Mouse (Mus musculus) midbrain, postnatal 0 days (tissue): ENCODE data around the gene Slc4a4. TPM values are rescaled to one million over a fixed set of nuclear protein-coding genes. Genes with fewer than 3 reads are reported as not detected.
A peak's percentile ranks its signal among the peaks of the same experiment; 100 is the strongest.

Experiments used
- ATAC-seq: fragments of 200-750 bp; cut with Nextera tagmentation; 2 replicates; pipeline ENCODE4 v1.8.0; 2017; ENCODE audit warnings: moderate number of reproducible peaks, mild to moderate bottlenecking, moderate TSS enrichment, moderate library complexity; ENCODE audit not compliant: low FRiP score
- DNase-seq: peaks from one replicate; pipeline ENCODE4 v3.0.0-alpha.2; 2015; ENCODE audit warnings: low spot score
- H3K27ac ChIP-seq: fragments of 300-500 bp; sonication (generic); 2 replicates; pipeline ENCODE4 v1.5.1; 2014; ENCODE audit warnings: low read depth, mild to moderate bottlenecking, low read length, mixed read lengths
- H3K27me3 ChIP-seq: fragments of 300-500 bp; sonication (generic); 2 replicates; pipeline ENCODE4 v1.6.1; 2014; ENCODE audit warnings: low read length, control low read depth, mixed read lengths; ENCODE audit not compliant: insufficient read depth
- H3K36me3 ChIP-seq: fragments of 300-500 bp; sonication (generic); 2 replicates; pipeline ENCODE4 v1.6.1; 2014; ENCODE audit warnings: low read length, control low read depth, mixed read lengths; ENCODE audit not compliant: insufficient read depth
- H3K4me1 ChIP-seq: fragments of 300-500 bp; sonication (generic); 2 replicates; pipeline ENCODE4 v1.6.1; 2014; ENCODE audit warnings: mild to moderate bottlenecking, control low read depth, antibody characterized with exemption, low read length, mixed read lengths; ENCODE audit not compliant: insufficient read depth
- H3K4me2 ChIP-seq: fragments of 300-500 bp; sonication (generic); 2 replicates; pipeline ENCODE4 v1.6.1; 2014; ENCODE audit warnings: low read depth, mild to moderate bottlenecking, low read length, mixed read lengths; ENCODE audit not compliant: poor library complexity, severe bottlenecking
- H3K4me3 ChIP-seq: fragments of 300-500 bp; sonication (generic); 2 replicates; pipeline ENCODE4 v1.5.1; 2014; ENCODE audit warnings: low read depth, mild to moderate bottlenecking, low read length, moderate library complexity
- H3K9ac ChIP-seq: fragments of 300-500 bp; sonication (generic); replicated peaks from 2 replicates; pipeline ENCODE4 v1.6.1; 2014; ENCODE audit warnings: mild to moderate bottlenecking, low read length, moderate library complexity, mixed read lengths; ENCODE audit not compliant: poor library complexity, severe bottlenecking
- H3K9me3 ChIP-seq: fragments of 300-500 bp; sonication (generic); 2 replicates; pipeline ENCODE4 v1.6.1; 2016; ENCODE audit warnings: low read length, control low read depth
- CTCF ChIP-seq: IDR thresholded peaks from 2 replicates; pipeline ENCODE4 v1.5.1; 2016; ENCODE audit warnings: antibody characterized with exemption, mild to moderate bottlenecking
- WGBS: fragments of 180-500 bp; shearing (Covaris S2); extraction: QIAGEN DNeasy Blood & Tissue Kit; methylation state at CpG from one replicate; pipeline ENCODE4 v1.1.7; 2014; 5-methylcytosine and 5-hydroxymethylcytosine counted together
- polyA plus RNA-seq: library from polyadenylated mRNA; unstranded; fragments of >200 nt; fragmentation: Nextera tagmentation; extraction: Ambion mirVana; gene quantifications from 2 replicates; pipeline ENCODE4 v1.2.1, GENCODE M21; 2015
- total RNA-seq: library from RNA; depleted of rRNA; stranded (reverse); fragments of >200 nt; gene quantifications from 2 replicates; pipeline ENCODE4 v1.2.3, GENCODE M21; 2014

Slc4a4 gene
- total and polyA plus RNA-seq, 2 experiments from 2014 or later = 17.4 to 57.3 TPM

DNA sequence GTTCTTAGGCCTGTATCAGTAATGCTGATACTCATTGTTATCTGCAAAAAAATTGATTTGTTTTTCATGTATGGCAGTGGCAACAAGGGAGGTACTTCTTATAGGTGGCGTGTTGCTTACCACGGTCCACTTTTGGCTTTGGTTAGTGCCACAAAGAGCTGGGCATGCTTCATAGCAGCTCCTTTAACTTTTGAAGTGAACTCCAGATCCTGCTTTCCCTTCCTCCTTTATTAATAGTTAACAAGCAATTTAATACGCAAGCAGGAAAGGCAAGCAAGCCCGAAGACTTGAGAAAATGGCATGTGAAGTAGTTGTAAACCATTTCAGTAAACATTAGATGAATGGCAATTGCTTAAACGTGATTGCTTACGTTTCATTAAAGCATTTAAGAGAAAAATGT is 113.2 kb downstream of the Slc4a4 start:
- no peak overlapping the region for H3K4me3 ChIP-seq
- 0 out of 2 replicates have a peak, but pooled peaks cover 2% of the 10 kb centered on the region for H3K9me3 ChIP-seq
- TF ChIP-seq CTCF = no peak
- DNase-seq (no peak), ATAC-seq (no peak)
- no peaks in the 10 kb centered on the region for H3K36me3 ChIP-seq
- H3K4me1 ChIP-seq = no peaks in the 10 kb centered on the region
- 95% methylated on average over 6 of the region's 6 CpGs for WGBS
- H3K27me3 ChIP-seq = no peaks in the 10 kb centered on the region
- no peak overlapping the region for H3K4me2 ChIP-seq
- H3K9ac ChIP-seq = no peak overlapping the region
- no peak overlapping the region for H3K27ac ChIP-seq

DNA sequence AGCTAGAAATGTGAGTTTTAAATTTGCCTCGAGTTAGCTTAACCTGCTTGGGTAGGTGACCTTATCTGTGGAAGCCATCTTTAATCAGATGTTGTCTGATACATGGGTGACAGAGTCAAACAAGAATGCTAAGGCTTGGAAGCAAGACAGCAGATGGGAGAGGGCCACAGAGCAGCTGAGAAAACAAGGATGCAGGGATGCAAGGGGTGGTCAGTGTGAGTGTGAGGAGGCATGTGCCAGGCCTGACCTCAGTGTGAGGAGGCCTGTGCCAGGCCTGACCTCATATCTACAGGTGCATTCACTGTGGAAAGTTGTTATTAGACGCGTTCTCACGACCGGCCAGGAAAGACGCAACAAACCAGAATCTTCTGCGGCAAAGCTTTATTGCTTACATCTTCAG is 114.0 kb downstream of the Slc4a4 start:
- H3K4me1 ChIP-seq = no peaks in the 10 kb centered on the region
- ATAC-seq (no peak), DNase-seq (no peak)
- H3K27me3 ChIP-seq = no peaks in the 10 kb centered on the region
- H3K9me3 ChIP-seq = 0 out of 2 replicates have a peak, but pooled peaks cover 2% of the 10 kb centered on the region
- 97% methylated on average over 7 of the region's 7 CpGs for WGBS
- H3K4me2 ChIP-seq = no peak overlapping the region
- no peaks in the 10 kb centered on the region for H3K36me3 ChIP-seq
- no peak overlapping the region for H3K9ac ChIP-seq
- no peak for TF ChIP-seq CTCF
- no peak overlapping the region for H3K27ac ChIP-seq
- no peak overlapping the region for H3K4me3 ChIP-seq

DNA sequence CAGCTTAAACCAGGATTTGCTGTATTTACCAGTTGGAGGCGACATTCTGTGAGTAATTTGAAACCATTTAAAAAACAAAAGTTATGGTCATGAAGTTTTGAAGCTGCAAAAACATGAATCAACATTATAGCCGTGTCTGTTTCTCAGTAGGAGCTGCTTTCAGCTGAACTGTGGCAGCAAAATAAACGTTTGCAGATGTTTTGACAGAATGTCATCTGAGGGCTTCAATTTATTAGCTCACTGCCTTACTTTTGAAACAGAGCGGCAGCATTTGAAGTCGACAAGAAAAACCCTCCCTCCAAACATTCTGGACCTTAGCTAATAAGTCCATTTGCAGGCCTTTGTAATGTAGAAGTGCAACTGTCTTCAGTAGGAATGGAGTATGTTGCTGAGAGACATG is 123.5 kb downstream of the Slc4a4 start:
- ATAC-seq (no peak), DNase-seq (no peak)
- WGBS = 69% methylated on average over 5 of the region's 5 CpGs
- no peak for TF ChIP-seq CTCF
- no peak overlapping the region for H3K9ac ChIP-seq
- H3K27ac ChIP-seq = no peak overlapping the region
- no peaks in the 10 kb centered on the region for H3K36me3 ChIP-seq
- no peaks in the 10 kb centered on the region for H3K4me1 ChIP-seq
- H3K9me3 ChIP-seq = no peaks in the 10 kb centered on the region
- H3K4me3 ChIP-seq = no peak overlapping the region
- H3K27me3 ChIP-seq = no peaks in the 10 kb centered on the region
- no peak overlapping the region for H3K4me2 ChIP-seq

DNA sequence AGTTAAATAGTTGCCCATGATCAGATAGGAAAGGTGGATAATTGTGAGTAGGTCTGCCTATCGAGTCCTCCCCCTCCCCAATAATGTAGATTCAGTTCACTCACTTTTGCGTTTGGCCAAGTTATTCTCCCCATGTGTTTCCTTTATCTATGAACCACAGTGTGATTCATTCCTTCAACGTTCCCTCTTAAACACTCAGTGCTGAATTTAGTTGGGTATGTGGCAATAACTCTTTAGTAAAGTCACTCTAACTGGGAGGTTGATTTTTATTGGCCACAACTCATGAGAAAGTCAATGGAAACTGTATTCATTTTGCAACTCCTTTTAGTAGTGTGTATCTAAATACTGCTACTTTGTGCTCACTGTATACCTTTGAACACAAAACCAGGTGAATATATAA is 125.8 kb downstream of the Slc4a4 start:
- DNase-seq (no peak), ATAC-seq (no peak)
- H3K27me3 ChIP-seq = no peaks in the 10 kb centered on the region
- H3K4me2 ChIP-seq = no peak overlapping the region
- no peaks in the 10 kb centered on the region for H3K4me1 ChIP-seq
- H3K27ac ChIP-seq = no peak overlapping the region
- no peaks in the 10 kb centered on the region for H3K9me3 ChIP-seq
- TF ChIP-seq CTCF = no peak
- H3K9ac ChIP-seq = no peak overlapping the region
- H3K36me3 ChIP-seq = no peaks in the 10 kb centered on the region
- no peak overlapping the region for H3K4me3 ChIP-seq
- 88% methylated on average over 3 of the region's 3 CpGs for WGBS

DNA sequence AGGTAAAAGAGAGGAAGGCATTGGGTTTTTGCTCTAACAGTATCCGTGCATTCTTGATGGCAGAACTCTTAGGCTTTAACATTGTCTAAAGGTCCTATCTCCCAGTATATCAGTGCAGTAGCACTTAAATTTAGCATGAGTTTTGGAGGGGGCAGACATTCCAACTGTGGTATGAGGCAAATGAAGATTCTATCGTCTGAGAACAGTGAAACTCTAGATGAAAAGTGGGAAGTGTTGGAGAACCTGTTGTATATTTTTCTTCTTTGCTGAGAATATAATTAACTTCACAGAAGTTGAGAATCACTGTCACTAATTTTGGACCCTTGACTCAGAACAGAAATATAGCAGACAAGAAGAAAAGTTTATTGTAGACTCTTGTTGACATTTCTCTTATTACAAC is 128.2 kb downstream of the Slc4a4 start:
- H3K4me1 ChIP-seq = no peaks in the 10 kb centered on the region
- H3K36me3 ChIP-seq = no peaks in the 10 kb centered on the region
- H3K4me3 ChIP-seq = no peak overlapping the region
- H3K9ac ChIP-seq = no peak overlapping the region
- H3K4me2 ChIP-seq = no peak overlapping the region
- ATAC-seq = no peak
- no peak overlapping the region for H3K27ac ChIP-seq
- H3K27me3 ChIP-seq = no peaks in the 10 kb centered on the region
- no peaks in the 10 kb centered on the region for H3K9me3 ChIP-seq
- no peak for TF ChIP-seq CTCF
- DNase-seq = no peak
- 93% methylated on average over 2 of the region's 2 CpGs for WGBS

DNA sequence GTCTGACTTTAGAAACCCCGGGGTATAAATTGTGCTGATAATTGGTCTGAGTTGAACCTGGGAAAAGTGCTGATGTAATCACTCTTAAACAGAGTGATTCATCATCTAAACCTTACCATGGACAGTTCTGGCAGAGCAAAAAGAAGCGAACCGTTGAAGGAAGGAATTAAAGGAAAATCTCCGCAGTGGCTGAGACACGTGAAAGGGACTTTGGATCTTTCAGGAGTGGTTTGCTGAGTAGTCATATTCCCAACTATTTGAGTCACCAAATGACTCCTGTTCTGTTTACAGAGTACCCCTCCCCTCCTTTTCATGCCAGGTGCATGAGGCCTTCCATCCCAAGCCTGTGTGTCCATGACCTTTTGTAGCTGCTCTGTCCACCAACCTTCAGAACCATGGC is 129.3 kb downstream of the Slc4a4 start:
- Histone ChIP-seq H3K27me3 (no peaks in the 10 kb centered on the region), H3K27ac (no peak overlapping the region), H3K9ac (no peak overlapping the region), H3K4me2 (no peak overlapping the region), H3K9me3 (no peaks in the 10 kb centered on the region), H3K36me3 (no peaks in the 10 kb centered on the region), H3K4me1 (no peaks in the 10 kb centered on the region), H3K4me3 (no peak overlapping the region)
- DNase-seq (no peak), ATAC-seq (0 out of 2 replicates have a peak, but pooled peaks have one; percentile 10)
- no peak for TF ChIP-seq CTCF
- WGBS = 79% methylated on average over 5 of the region's 5 CpGs
